Mouse (Mus musculus) left cerebral cortex, postnatal 14 days (tissue): ENCODE measurements at regions not wholly inside any gene's neighbourhood (a gene's known extent, or its start where the extent isn't known, plus 50 kb on each side); places are given as distances from the start of the nearest gene placed in this dataset.

Experiments
- DNase-seq, 2 experiments: peaks; one replicate each; pipeline ENCODE4 v3.0.0; 2021 to 2022; ENCODE audit warnings: low spot score in 2 of 2, mixed read lengths in 1 of 2
- intact Hi-C: fragments of 180-260 bp; cut with DNase I; formaldehyde crosslinking; loops from one replicate; pipeline ENCODE4 v1.15.1; 2025

GRCm38 (mm10) chr7:115062817-115063216 is 319.3 kb downstream of the Insc start:
- intact Hi-C loops, result no loop called here
- no peak for DNase-seq

DNA sequence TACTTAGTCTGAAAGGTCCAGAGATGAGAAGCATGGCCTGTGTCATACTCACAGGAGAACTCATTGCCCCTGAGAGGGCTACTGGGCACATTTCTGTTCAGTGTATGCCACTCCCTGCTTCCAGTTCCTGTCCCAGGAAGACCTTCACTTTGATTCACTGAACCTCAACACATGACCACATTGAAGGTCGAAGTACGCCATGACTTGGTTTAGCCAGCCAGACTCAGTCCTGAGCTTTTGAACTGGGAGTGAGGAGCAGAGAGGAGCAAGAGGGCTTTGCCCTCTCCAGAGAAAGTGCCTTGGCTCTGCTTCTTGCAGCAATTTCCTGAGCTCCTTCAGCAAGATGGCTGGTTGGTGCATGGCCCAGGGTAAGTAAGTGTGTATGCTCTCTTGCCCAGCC is 324.1 kb downstream of the Insc start:
- intact Hi-C loops, result no loop called here
- DNase-seq, result no peak

DNA sequence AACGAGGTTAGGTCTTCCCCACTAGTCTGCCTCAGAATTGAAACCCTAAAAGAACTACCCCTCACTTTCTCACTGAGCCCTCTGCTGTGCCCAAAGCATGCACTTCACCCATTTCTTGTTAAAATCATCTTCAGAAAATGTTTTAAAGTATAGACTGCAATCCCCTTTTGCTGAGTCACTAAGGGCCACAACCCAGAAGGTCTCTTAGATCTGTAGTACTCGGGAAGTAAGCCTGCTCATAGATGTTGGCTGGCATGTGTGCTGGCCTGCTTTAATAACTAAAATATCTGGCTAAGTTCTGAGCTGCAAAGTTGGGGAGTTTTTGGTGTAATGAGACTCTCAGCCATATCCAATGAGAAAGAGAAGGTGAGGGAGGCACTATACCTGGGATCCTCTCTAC is 329.9 kb downstream of the Insc start:
- intact Hi-C loops, result no loop called here

GRCm38 (mm10) chr7:115076781-115077180 is 333.3 kb downstream of the Insc start:
- no peak for DNase-seq
- intact Hi-C loops, result no loop called here

More for the DNA sequence above, 329.9 kb downstream of the Insc start:
- no peak for DNase-seq

GRCm38 (mm10) chr7:115084711-115085380 is 341.4 kb downstream of the Insc start:
- no peak for DNase-seq
- intact Hi-C loops, result no loop called here

DNA sequence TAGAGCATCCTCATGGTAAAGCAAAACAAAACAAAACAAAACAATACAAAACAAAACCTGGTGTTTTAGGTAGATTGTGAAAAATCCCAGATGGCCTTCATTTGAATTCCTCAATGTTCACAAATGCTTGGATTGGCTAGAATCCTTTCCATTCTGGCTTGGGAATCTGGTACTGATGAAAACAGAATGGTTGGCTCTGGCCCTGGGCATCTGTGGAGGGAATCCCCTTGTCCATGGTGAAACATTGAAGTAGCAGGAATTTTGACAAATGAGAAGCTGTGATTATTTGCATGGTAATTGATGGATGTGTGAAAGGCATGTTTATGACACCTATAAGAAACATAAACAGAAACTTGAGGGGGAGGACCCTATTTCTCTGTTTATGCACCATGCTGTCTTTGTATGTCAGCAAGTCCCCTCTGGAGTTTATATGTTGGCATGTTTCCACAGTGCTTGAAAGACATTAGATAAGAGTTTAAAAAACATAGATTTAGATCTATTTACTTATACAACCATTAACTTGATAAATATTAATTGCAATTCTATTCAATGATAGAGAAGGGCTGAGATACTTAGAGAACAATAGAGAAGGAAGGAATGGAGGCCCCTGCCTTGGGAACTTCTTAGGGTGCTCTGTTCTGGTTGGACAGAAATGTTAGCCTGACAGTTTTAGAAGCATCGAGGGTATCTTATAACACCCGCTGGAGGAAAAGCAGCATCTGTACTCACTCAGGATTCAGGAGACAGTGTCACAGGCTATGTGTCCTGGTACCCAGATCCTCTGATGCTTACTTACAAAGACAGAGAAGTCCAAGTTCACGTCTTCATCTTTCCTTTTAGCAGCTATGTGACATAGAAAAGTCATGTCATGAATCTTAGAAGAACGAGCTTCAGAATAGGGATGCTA is 343.3 kb downstream of the Insc start:
- DNase-seq, result no peak
- intact Hi-C loops, result no loop called here

- intact Hi-C loops, result no loop called here
- DNase-seq, result no peak
Observed at GRCm38 (mm10) chr7:115092481-115093050, 349.1 kb downstream of the Insc start.

DNA sequence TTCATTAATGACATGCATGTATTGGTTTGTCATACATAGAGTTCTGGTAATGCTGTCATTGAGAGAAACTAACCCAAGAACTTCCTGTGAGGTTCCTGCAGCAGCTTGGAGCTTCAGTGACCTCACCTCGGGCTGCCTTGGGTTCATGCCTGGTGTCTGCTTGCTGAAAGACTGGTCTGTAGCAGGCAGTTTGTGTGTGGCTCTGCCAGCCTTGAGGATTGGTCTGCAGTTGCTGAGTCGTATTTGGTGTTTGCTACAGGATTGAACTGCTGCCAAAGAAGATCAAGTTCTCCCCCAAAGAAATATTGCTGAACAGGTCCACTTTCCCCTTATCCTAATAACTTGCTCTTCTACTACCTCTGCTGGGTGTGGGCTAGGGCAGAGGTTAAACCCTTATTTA is 362.5 kb downstream of the Insc start:
- intact Hi-C loops, result no loop called here
- DNase-seq, result no peak

DNA sequence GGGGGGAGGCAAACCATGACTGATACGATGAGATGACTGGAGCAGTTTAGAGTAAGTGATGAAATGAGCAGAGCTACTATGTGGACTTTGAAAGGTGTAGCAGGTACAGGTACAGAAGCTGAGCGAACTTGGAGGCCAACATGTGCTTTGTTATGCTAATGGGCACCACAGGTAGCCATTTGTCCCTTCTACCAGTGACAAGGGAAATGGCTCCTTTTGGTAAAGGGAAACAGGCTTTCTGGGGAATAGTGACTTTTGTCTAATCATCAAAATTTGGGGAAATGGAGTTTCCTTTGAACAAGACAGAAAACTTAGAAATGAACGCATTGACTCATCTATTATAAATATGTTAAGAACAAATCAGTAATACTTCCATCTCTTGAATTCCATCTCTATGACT is 368.8 kb downstream of the Insc start:
- no peak for DNase-seq
- intact Hi-C loops, result no loop called here

DNA sequence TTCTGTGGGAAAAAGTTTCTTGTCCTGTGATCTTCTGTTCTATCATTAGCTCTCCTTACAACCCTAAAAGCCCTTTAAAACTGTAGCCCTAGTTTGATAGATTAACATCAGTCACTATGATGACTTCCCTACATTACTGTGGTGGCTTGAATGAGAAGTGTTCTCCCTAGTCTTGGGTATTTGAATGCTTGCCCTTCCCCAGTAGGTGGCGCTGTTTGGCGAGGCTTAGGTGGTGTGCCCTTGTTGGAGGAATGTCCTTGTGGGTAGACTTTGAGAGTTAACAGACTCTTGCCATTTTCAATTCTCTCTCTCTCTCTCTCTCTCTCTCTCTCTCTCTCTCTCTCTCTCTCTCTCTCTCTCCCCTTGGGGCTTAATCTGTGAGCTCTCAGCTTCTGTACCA is 379.8 kb downstream of the Insc start:
- no peak for DNase-seq
- intact Hi-C loops, result no loop called here

DNA sequence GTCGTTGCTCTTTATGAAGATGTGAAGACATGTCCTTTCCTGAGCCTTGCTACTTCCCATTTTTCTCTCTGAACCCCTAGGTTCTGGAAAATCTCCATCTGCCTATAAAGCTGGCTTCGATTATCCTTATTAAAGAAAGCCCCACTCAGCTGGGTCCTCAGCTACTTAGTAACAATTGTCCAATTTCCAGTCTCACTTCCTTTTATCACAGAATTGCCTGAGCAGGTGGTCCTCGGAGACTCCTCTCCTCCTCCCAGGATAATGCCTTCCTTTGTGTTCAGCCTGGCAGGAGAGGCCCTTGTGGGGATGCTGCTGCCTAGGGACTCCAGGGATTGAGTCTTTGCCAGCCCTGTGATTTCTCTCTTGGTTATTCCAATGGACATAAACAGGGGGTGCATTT is 385.5 kb downstream of the Insc start:
- intact Hi-C loops, result no loop called here
- DNase-seq, result no peak

- DNase-seq, result no peak
- intact Hi-C loops, result no loop called here
Observed at GRCm38 (mm10) chr7:115131259-115131969, 387.9 kb downstream of the Insc start.

GRCm38 (mm10) chr7:115131970-115132551 is 388.6 kb downstream of the Insc start:
- DNase-seq, result peak in 1 of 2 experiments; percentile 14

DNA sequence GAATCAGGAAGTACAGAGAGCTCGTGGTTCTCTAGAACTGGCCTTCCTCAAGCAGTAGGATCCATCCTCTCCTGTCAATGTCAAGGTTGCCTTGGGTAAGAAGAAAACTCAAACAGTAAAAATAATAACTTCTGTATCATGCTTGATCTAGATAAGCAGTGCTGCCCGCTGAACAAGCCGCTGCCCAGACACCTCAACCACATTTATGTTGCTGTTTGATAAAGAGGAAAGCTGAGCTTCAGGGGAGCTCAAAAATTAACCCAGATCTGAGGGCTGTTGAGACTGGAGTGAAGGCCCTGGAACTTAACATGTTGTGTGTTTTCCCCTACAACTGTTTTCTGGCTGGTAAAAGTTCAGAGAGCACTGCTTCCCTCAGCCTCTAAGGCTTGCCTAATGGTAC is 389.1 kb downstream of the Insc start:
- no peak for DNase-seq
- intact Hi-C loops, result no loop called here

More at GRCm38 (mm10) chr7:115131970-115132551, 388.6 kb downstream of the Insc start:
- intact Hi-C loops, result no loop called here

DNA sequence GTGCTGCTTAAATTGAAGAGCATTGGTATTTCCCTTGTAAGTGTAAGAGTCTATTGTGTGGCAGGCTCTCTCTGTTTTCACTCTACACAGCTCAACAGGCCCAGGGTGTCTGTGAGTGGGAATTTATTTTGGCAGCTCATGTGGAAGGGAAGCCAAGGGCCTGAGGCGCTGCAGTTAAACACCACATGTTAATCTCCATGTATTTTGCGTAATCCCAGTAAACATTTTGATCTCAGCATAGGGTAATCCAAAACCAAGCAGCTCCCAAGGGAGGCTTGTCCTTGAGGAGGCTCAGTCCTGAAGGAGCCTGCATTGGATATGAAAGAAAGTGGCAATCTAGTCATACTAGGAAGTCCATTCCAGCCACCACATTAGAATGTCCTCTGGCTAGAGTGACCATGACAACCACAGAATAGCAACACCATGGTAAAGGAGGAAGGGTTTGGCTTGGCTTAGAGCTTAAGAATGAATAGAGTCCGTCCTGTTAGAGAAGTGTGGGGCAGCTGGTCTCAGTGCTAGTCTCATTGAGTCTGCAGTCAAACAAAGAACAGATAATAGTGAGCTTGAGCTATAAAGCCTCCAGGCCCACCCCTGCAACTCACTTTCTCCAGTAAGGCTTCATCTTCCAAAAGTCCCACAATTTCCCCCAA is 391.6 kb downstream of the Insc start:
- peak in 1 of 2 experiments; percentile 12 for DNase-seq
- intact Hi-C loops, result no loop called here

DNA sequence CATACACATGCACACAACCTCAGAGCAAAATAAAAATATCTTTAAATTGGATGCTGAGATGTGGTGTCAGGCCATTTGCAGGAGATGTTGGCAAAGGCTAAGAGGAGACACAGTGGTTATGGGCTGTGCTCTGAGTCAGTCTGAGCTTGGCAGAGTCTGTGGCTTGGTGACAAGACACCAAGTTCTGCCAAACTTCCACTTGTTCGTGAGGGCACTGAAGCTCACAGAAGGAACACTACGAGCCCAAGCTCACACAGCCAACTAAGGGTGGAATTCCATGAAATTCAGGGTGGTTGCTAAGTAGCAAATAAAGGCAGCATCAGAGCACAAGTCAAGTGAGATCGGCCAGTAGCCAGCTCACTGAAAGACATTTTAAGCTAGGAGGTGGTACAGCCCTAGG is 396.8 kb downstream of the Insc start:
- intact Hi-C loops, result no loop called here
- peak in 1 of 2 experiments; percentile 26 for DNase-seq

DNA sequence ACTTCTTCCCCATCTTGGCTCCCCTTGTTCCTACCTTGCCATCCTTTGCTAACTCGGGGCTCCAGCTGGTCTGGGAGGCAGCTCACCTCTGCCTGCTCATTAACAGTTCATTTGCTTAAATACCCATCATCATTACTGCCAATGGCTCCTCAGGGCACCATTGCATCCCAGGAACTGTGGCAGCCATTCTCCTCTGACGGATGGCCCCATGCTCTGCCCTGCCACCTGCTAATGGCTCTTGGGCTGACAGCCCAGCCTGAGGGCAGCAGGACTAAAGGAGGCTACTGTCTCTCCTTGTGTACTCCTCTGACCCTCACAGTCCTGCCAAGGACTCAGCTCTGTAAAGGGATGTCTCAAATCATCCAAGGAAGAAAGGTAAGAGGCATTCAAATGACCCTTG is 398.7 kb downstream of the Insc start:
- no peak for DNase-seq
- intact Hi-C loops, result no loop called here

- DNase-seq, result no peak
- intact Hi-C loops, result no loop called here
Observed at GRCm38 (mm10) chr7:115144947-115145346, 401.5 kb downstream of the Insc start.

- no peak for DNase-seq
- intact Hi-C loops, result no loop called here
Observed at GRCm38 (mm10) chr7:115147352-115147977, 404.0 kb downstream of the Insc start.
